ENCODE assay signal across 7 mouse cellular contexts in the genomic region with DNA sequence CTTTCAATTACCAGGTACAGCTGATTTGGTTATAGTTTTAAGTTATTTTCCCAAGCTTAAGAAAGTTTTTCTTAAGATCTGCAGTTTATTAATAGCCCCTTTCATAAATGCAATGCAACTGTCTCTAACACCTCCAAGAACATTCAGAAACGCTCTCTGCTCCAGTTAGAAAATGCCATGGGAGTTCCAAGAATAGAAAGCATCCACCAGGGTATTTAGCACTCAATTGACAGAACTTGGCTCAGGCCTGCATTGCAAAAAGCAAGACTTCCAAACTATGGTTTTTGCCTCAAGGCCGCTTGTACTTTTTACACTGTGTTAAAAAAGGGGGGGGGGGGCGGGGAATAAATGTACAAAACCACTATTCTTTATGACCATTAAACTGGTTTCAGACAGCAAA. TPM values are rescaled to one million over a fixed set of nuclear protein-coding genes. Genes with fewer than 3 reads are reported as not detected.
DNase-seq lines count a peak whose midpoint lies in the region; ATAC-seq and TF ChIP-seq lines count a peak whose summit lies in the region.

No protein-coding gene starts in this region.

- no peak for ATAC-seq in monocyte, adult 5-6 weeks (replicated peaks; ENCODE audit: insufficient number of reproducible peaks, low FRiP score, low TSS enrichment, poor library complexity, severe bottlenecking)

- peak overlapping the region; percentile 95 for H3K27ac ChIP-seq in left cerebral cortex, adult 2 months
- no peak overlapping the region for H3K27ac ChIP-seq in embryonic fibroblast, embryonic 13.5 days (ENCODE audit: insufficient read depth, low read length)

- TF ChIP-seq CTCF in left cerebral cortex, adult 2 months (IDR thresholded peaks at IDR 0.05) = no peak
- TF ChIP-seq CTCF in embryonic fibroblast, embryonic 13.5 days (IDR thresholded peaks at IDR 0.05; ENCODE audit: borderline replicate concordance, insufficient read depth, low read length) = no peak

- H3K4me3 ChIP-seq in left cerebral cortex, adult 2 months = peak overlapping the region; percentile 79
- peak overlapping the region; percentile 42 for H3K4me3 ChIP-seq in embryonic fibroblast, embryonic 13.5 days (ENCODE audit: insufficient read depth, low read length)

- intact Hi-C loops in left cerebral cortex, adult 2 months (cut with DNase I) = loop anchor here (1.0 to 2.0 kb wide), 3 partner anchors 60 to 186 kb away; partner anchors contain the start of gene Slc1a1
- intact Hi-C loops in left cerebral cortex, postnatal 36 days (cut with DNase I) = loop anchor here (5.0 kb wide), 2 partner anchors 61 to 186 kb away; no protein-coding TSS in a partner anchor

- H3K4me1 ChIP-seq in embryonic fibroblast, embryonic 13.5 days (ENCODE audit: control insufficient read depth, insufficient read depth, low read length) = peaks cover 5% of the 10 kb centered on the region; the same call in 1 of the 2 replicates

- no peak for TF ChIP-seq POLR2A in embryonic fibroblast, embryonic 13.5 days (IDR thresholded peaks at IDR 0.05; ENCODE audit: low read depth, low read length)

- peak in 1 of 2 experiments; percentile 29 for DNase-seq in left cerebral cortex, adult 2 months (ENCODE audit: extremely low spot score in 1 of 2, low spot score in 2 of 2)
- no peak for DNase-seq in left cerebral cortex, postnatal 36 days (ENCODE audit: low spot score in 2 of 2)
- DNase-seq in left cerebral cortex, adult 9 months (ENCODE audit: low spot score in 2 of 2) = peak; percentile 42 to 48
- DNase-seq in naive thymus-derived CD4-positive, alpha-beta T cell, adult 2 months (ENCODE audit: low read depth) = peak; percentile 12
- DNase-seq in gastrocnemius, postnatal 4 days (ENCODE audit: low spot score in 2 of 2) = no peak

RNA-seq across cellular contexts. Expression of gene Plpp6, which starts 0.6 kb away (rescaled TPM):
- total RNA-seq in left cerebral cortex, adult 2 months (2021) = 10 to 100 TPM; 57.4 to 58.1 TPM
- total RNA-seq in left cerebral cortex, postnatal 36 days (2021) = 10 to 100 TPM; 51.2 to 53.9 TPM
- polyA plus RNA-seq in embryonic fibroblast, embryonic 13.5 days (2011; ENCODE audit: insufficient read length, low read depth, missing spikeins) = 7.6 and 7.9 TPM in 2 replicates
- total RNA-seq in monocyte, adult 5-6 weeks (2017) = 6.7 to 12.2 TPM (median 11.9 TPM) in 3 replicates
- 1 to 10 TPM; 4.6 to 4.8 TPM for total RNA-seq in gastrocnemius, postnatal 4 days (2021)

RNA-seq across cellular contexts. Expression of gene 4430402I18Rik, which starts 4.5 kb away (rescaled TPM):
- total RNA-seq in left cerebral cortex, adult 2 months (2021) = 1 to 10 TPM; 7.4 to 7.9 TPM
- 1 to 10 TPM; 6.0 to 8.7 TPM for total RNA-seq in left cerebral cortex, postnatal 36 days (2021)
- 0.30 and 1.1 TPM in 2 replicates for polyA plus RNA-seq in embryonic fibroblast, embryonic 13.5 days (2011; ENCODE audit: insufficient read length, low read depth, missing spikeins)
- total RNA-seq in monocyte, adult 5-6 weeks (2017) = 1.2 to 4.4 TPM (median 1.6 TPM) in 3 replicates
- 1 to 10 TPM; 4.4 to 8.6 TPM for total RNA-seq in gastrocnemius, postnatal 4 days (2021)

RNA-seq across cellular contexts. Expression of gene Cdc37l1, which starts 27.0 kb away (rescaled TPM):
- total RNA-seq in left cerebral cortex, adult 2 months (2021) = 100 to 1,000 TPM; 106 to 110 TPM
- total RNA-seq in left cerebral cortex, postnatal 36 days (2021) = 100 to 1,000 TPM in 1 of 2 experiments, 10 to 100 TPM in 1; 88.0 to 112 TPM
- 49.5 and 70.6 TPM in 2 replicates for polyA plus RNA-seq in embryonic fibroblast, embryonic 13.5 days (2011; ENCODE audit: insufficient read length, low read depth, missing spikeins)
- 41.7 to 93.1 TPM (median 56.3 TPM) in 3 replicates for total RNA-seq in monocyte, adult 5-6 weeks (2017)
- total RNA-seq in gastrocnemius, postnatal 4 days (2021) = 10 to 100 TPM; 33.2 to 39.2 TPM

Comparison
In these comparisons a context has a peak if more than half of its experiments do, and no peak if none do; other contexts are left out.
1. DNase-seq: peak in left cerebral cortex, adult 9 months (2 of 2) and naive thymus-derived CD4-positive, alpha-beta T cell, adult 2 months (single experiment); none in left cerebral cortex, postnatal 36 days (0 of 2) and gastrocnemius, postnatal 4 days (0 of 2).